Mouse (Mus musculus) liver, postnatal 0 days (tissue): ENCODE measurements around the gene Nodal.

Experiments used
- CTCF ChIP-seq: sonication (generic); IDR thresholded peaks from 2 replicates; pipeline ENCODE4 v1.5.1; 2016; ENCODE audit warnings: antibody characterized with exemption, low read depth
- EP300 ChIP-seq: IDR thresholded peaks from 2 replicates; pipeline ENCODE4 v1.6.1; 2016; ENCODE audit warnings: antibody characterized with exemption, low read depth, mild to moderate bottlenecking

DNA sequence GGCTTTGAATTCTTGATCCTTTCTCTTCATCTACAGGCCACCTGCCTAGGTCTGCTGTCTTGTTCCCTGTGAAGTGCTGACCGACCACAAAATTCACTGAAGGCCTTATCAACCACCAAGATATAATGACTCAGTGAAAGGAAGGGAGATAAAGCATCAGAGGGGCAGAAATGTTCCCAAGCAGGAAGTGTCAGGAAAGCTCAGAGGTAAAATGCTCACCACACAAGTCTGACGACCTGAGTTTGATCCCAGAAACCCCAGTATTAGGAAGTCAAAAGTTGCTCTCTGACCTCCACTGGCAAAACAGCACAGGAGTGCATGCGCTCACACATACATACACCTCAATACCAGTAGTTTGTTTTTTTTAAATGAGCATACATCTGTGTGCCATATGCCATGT, 31.1 kb downstream of the Nodal start:
- no peak for TF ChIP-seq CTCF
- TF ChIP-seq EP300: no peak
